In genomic region chr8:47154521-47154920, GRCm38 (mm10) we compare ENCODE assay signal across 17 mouse cellular contexts.
DNase-seq lines count a peak whose midpoint lies in the region; ATAC-seq and TF ChIP-seq lines count a peak whose summit lies in the region.
"Had no signal": no experiment of that assay in that cellular context is flagged by ENCODE, and none has a peak within 500 bp of the region (broad histone marks: within the 10 kb centered on the region; RNA-seq: fewer than 3 reads in every experiment).

No protein-coding gene starts in this region.

- no peaks in the 10 kb centered on the region; the same call in 1 of the 2 replicates for H3K9me3 ChIP-seq in forebrain, postnatal 0 days (ENCODE audit: low read length)
- H3K9me3 ChIP-seq in forebrain, embryonic 11.5 days (ENCODE audit: control insufficient read depth, low read length), result no peaks in the 10 kb centered on the region; the same call in 1 of the 2 replicates
- H3K9me3 ChIP-seq in E14TG2a.4 (ENCODE audit: low read length), result peaks cover 21% of the 10 kb centered on the region
- H3K9me3 ChIP-seq: liver, embryonic 13.5 days had no signal

- TF ChIP-seq POLR2A in lung, adult 2 months (IDR thresholded peaks at IDR 0.05; ENCODE audit: borderline replicate concordance, extremely low read depth, low read depth, low read length), result no peak
- TF ChIP-seq POLR2A in brain, embryonic 14.5 days (IDR thresholded peaks at IDR 0.05; ENCODE audit: borderline replicate concordance, extremely low read depth, insufficient read depth, insufficient read length, poor library complexity, severe bottlenecking), result no peak

- DNase-seq in forebrain, postnatal 0 days, result no peak
- no peak for DNase-seq in forebrain, embryonic 11.5 days (ENCODE audit: low spot score)
- no peak for DNase-seq in lung, adult 2 months
- DNase-seq in lung, postnatal 14 days, result no peak
- DNase-seq in brain, embryonic 14.5 days (ENCODE audit: low read depth), result no peak
- no peak for DNase-seq in layer of hippocampus, adult 9-11 months
- DNase-seq: adrenal gland, postnatal 36 days; cerebellum, postnatal 25 days; gastrocnemius, postnatal 14 days; left cerebral cortex, postnatal 4 days; liver, embryonic 13.5 days; thymus, adult 2 months had no signal

- no peak overlapping the region for H3K27ac ChIP-seq in forebrain, postnatal 0 days (ENCODE audit: low read depth, low read length)
- no peak overlapping the region for H3K27ac ChIP-seq in forebrain, embryonic 11.5 days (ENCODE audit: low read depth, low read length)
- H3K27ac ChIP-seq: heart, embryonic 10.5 days; liver, embryonic 13.5 days; neural tube, embryonic 13.5 days had no signal

- H3K4me1 ChIP-seq in forebrain, postnatal 0 days (ENCODE audit: insufficient read depth), result no peaks in the 10 kb centered on the region
- H3K4me1 ChIP-seq in forebrain, embryonic 11.5 days (replicated peaks; ENCODE audit: control insufficient read depth, insufficient read depth, low read length), result no peaks in the 10 kb centered on the region
- no peaks in the 10 kb centered on the region for H3K4me1 ChIP-seq in lung, adult 2 months (ENCODE audit: control insufficient read depth, insufficient read depth, low read length)
- no peaks in the 10 kb centered on the region for H3K4me1 ChIP-seq in E14TG2a.4 (replicated peaks; ENCODE audit: low read depth, low read length)
- H3K4me1 ChIP-seq: heart, embryonic 10.5 days; liver, embryonic 13.5 days; neural tube, embryonic 13.5 days had no signal

- WGBS in forebrain, postnatal 0 days, result 95% methylated on average over 2 of the region's 2 CpGs
- 96% methylated on average over 2 of the region's 2 CpGs for WGBS in forebrain, embryonic 11.5 days
- WGBS in lung, adult 2 months, result 96% methylated on average over 2 of the region's 2 CpGs

- H3K9ac ChIP-seq in forebrain, postnatal 0 days, result no peak overlapping the region
- H3K9ac ChIP-seq in forebrain, embryonic 11.5 days (ENCODE audit: low read length), result no peak overlapping the region
- H3K9ac ChIP-seq: liver, embryonic 13.5 days; neural tube, embryonic 13.5 days had no signal

- no peak overlapping the region for H3K4me2 ChIP-seq in forebrain, postnatal 0 days (ENCODE audit: low read depth)
- H3K4me2 ChIP-seq in forebrain, embryonic 11.5 days (ENCODE audit: low read depth, low read length, severe bottlenecking), result no peak overlapping the region
- H3K4me2 ChIP-seq: liver, embryonic 13.5 days; neural tube, embryonic 13.5 days had no signal

- H3K36me3 ChIP-seq in forebrain, postnatal 0 days (ENCODE audit: insufficient read depth), result peaks cover 6% of the 10 kb centered on the region; the same call in 1 of the 2 replicates
- H3K36me3 ChIP-seq in forebrain, embryonic 11.5 days (ENCODE audit: control insufficient read depth, insufficient read depth, low read length), result no peaks in the 10 kb centered on the region
- H3K36me3 ChIP-seq in E14TG2a.4 (ENCODE audit: insufficient read depth, low read length), result no peaks in the 10 kb centered on the region
- H3K36me3 ChIP-seq: liver, embryonic 13.5 days had no signal

- TF ChIP-seq CTCF in forebrain, postnatal 0 days (IDR thresholded peaks at IDR 0.05; ENCODE audit: low read depth), result peak; percentile 6; the same call in 1 of the 2 replicates
- 0 out of 2 replicates have a peak, but pooled peaks have one; percentile 13 for TF ChIP-seq CTCF in lung, adult 2 months (IDR thresholded peaks at IDR 0.05; ENCODE audit: insufficient read depth, low read length)
- peak; percentile 60 for TF ChIP-seq CTCF in E14TG2a.4 (conservative IDR thresholded peaks at IDR 0.05; ENCODE audit: low read length)
- TF ChIP-seq CTCF in brain, embryonic 14.5 days (IDR thresholded peaks at IDR 0.05; ENCODE audit: borderline replicate concordance, extremely low read depth, insufficient read depth, insufficient read length), result peak; percentile 16; the same call in 1 of the 2 replicates

- no peaks in the 10 kb centered on the region for H3K27me3 ChIP-seq in forebrain, postnatal 0 days (ENCODE audit: insufficient read depth, low read length)
- H3K27me3 ChIP-seq in forebrain, embryonic 11.5 days (ENCODE audit: control insufficient read depth, insufficient read depth, low read length), result no peaks in the 10 kb centered on the region
- H3K27me3 ChIP-seq in E14TG2a.4 (ENCODE audit: insufficient read depth, low read length), result no peaks in the 10 kb centered on the region
- H3K27me3 ChIP-seq: liver, embryonic 13.5 days; neural tube, embryonic 13.5 days had no signal

- ATAC-seq in forebrain, postnatal 0 days, result no peak
- no peak for ATAC-seq in forebrain, embryonic 11.5 days (replicated peaks; ENCODE audit: low FRiP score)
- ATAC-seq in megakaryocyte-erythroid progenitor cell, adult 5-6 weeks (replicated peaks; ENCODE audit: low FRiP score, low TSS enrichment, poor library complexity, severe bottlenecking), result no peak
- ATAC-seq: activated CD4-positive, CD25-positive, alpha-beta regulatory T cell, adult 4 months had no signal

- no peak overlapping the region for H3K4me3 ChIP-seq in forebrain, postnatal 0 days (ENCODE audit: low read depth, low read length)
- no peak overlapping the region for H3K4me3 ChIP-seq in forebrain, embryonic 11.5 days (ENCODE audit: low read depth, low read length)
- no peak overlapping the region for H3K4me3 ChIP-seq in lung, adult 2 months (replicated peaks; ENCODE audit: extremely low read depth, low read depth, low read length)
- no peak overlapping the region for H3K4me3 ChIP-seq in E14TG2a.4 (replicated peaks; ENCODE audit: low read length)
- H3K4me3 ChIP-seq: heart, embryonic 10.5 days; liver, embryonic 13.5 days; neural tube, embryonic 13.5 days had no signal

Comparison
In these comparisons a context has a peak if more than half of its experiments do, and no peak if none do; other contexts are left out.
1. CTCF ChIP-seq: peak in every context shown above with its lines; median percentile 60 in E14TG2a.4; 16 in brain, embryonic 14.5 days; 13 in lung, adult 2 months; 6 in forebrain, postnatal 0 days.